Mouse (Mus musculus) small intestine, adult 2 months (tissue): ENCODE measurements around the gene Cpxm1.

Experiments used
- CTCF ChIP-seq: fragments of 200-500 bp; IDR thresholded peaks from 2 replicates; pipeline ENCODE4 v1.5.1; 2012; ENCODE audit warnings: low read depth, mild to moderate bottlenecking, control low read depth, inconsistent platforms, low read length, moderate library complexity, mixed read lengths; ENCODE audit not compliant: insufficient replicate concordance, insufficient read length; ENCODE audit errors: extremely low read depth
- POLR2A ChIP-seq: fragments of 200-500 bp; IDR thresholded peaks from 2 replicates; pipeline ENCODE4 v1.6.1; 2012; ENCODE audit warnings: low read depth, mild to moderate bottlenecking, control low read depth, inconsistent platforms, low read length, moderate library complexity

GRCm38 (mm10) chr2:130423397-130424125 is 26.2 kb upstream of the Cpxm1 start:
- TF ChIP-seq POLR2A (no peak), CTCF (no peak)
